Mouse (Mus musculus) embryonic facial prominence, embryonic 12.5 days (tissue): ENCODE data around the gene 1700028K03Rik. TPM values are rescaled to one million over a fixed set of nuclear protein-coding genes. Genes with fewer than 3 reads are reported as not detected.
A peak's percentile ranks its signal among the peaks of the same experiment; 100 is the strongest.

Experiments
- ATAC-seq: fragments of 200-750 bp; cut with Nextera tagmentation; 2 replicates; pipeline ENCODE4 v1.8.0; 2017; ENCODE audit not compliant: insufficient number of reproducible peaks, insufficient read depth, low FRiP score, low TSS enrichment
- H3K27ac ChIP-seq: fragments of 300-500 bp; sonication (generic); 2 replicates; pipeline ENCODE4 v1.5.1; 2016; ENCODE audit warnings: mild to moderate bottlenecking
- H3K27me3 ChIP-seq: fragments of 300-500 bp; sonication (generic); 2 replicates; pipeline ENCODE4 v1.6.1; 2016; ENCODE audit warnings: mild to moderate bottlenecking, moderate library complexity
- H3K36me3 ChIP-seq: fragments of 300-500 bp; sonication (generic); 2 replicates; pipeline ENCODE4 v1.6.1; 2016; ENCODE audit warnings: mild to moderate bottlenecking
- H3K4me1 ChIP-seq: fragments of 300-500 bp; sonication (generic); 2 replicates; pipeline ENCODE4 v1.6.1; 2016
- H3K4me2 ChIP-seq: fragments of 300-500 bp; sonication (generic); replicated peaks from 2 replicates; pipeline ENCODE4 v1.6.1; 2016; ENCODE audit warnings: mild to moderate bottlenecking, moderate library complexity
- H3K4me3 ChIP-seq: fragments of 300-500 bp; sonication (generic); 2 replicates; pipeline ENCODE4 v1.5.1; 2016; ENCODE audit warnings: mild to moderate bottlenecking
- H3K9ac ChIP-seq: fragments of 300-500 bp; sonication (generic); 2 replicates; pipeline ENCODE4 v1.6.1; 2016; ENCODE audit warnings: mild to moderate bottlenecking, moderate library complexity
- H3K9me3 ChIP-seq: fragments of 300-500 bp; sonication (generic); 2 replicates; pipeline ENCODE4 v1.6.1; 2016; ENCODE audit warnings: mild to moderate bottlenecking, moderate library complexity
- WGBS: fragments of 180-500 bp; shearing (Covaris S2); methylation state at CpG from one replicate; pipeline ENCODE4 v1.1.7; 2016; 5-methylcytosine and 5-hydroxymethylcytosine counted together
- polyA plus RNA-seq: library from polyadenylated mRNA; unstranded; fragments of >200 nt; fragmentation: Nextera tagmentation; extraction: Ambion mirVana; gene quantifications from 2 replicates; pipeline ENCODE4 v1.2.1, GENCODE M21; 2016

The 1700028K03Rik gene
- polyA plus RNA-seq, 1 experiment from 2014 or later, result 0.08 TPM

GRCm38 (mm10) chr5:107510503-107510902 is 24.0 kb upstream of the 1700028K03Rik start:
- no peaks in the 10 kb centered on the region for H3K9me3 ChIP-seq
- 86% methylated on average over 10 of the region's 10 CpGs for whole genome bisulfite sequencing

GRCm38 (mm10) chr5:107511326-107511725 is 23.2 kb upstream of the 1700028K03Rik start:
- Histone ChIP-seq H3K36me3 (0 out of 2 replicates have a peak, but pooled peaks cover 7% of the 10 kb centered on the region), H3K27ac (no peak overlapping the region), H3K4me3 (no peak overlapping the region), H3K27me3 (no peaks in the 10 kb centered on the region), H3K9ac (no peak overlapping the region), H3K4me1 (no peaks in the 10 kb centered on the region), H3K9me3 (no peaks in the 10 kb centered on the region), H3K4me2 (no peak overlapping the region)
- 60% methylated on average over 2 of the region's 2 CpGs for WGBS
- no peak for ATAC-seq

More at GRCm38 (mm10) chr5:107510503-107510902, 24.0 kb upstream of the 1700028K03Rik start:
- Histone ChIP-seq H3K4me2 (no peak overlapping the region), H3K36me3 (0 out of 2 replicates have a peak, but pooled peaks cover 7% of the 10 kb centered on the region), H3K27ac (no peak overlapping the region), H3K9ac (no peak overlapping the region), H3K27me3 (no peaks in the 10 kb centered on the region), H3K4me3 (no peak overlapping the region), H3K4me1 (no peaks in the 10 kb centered on the region)
- no peak for ATAC-seq

- Histone ChIP-seq H3K27me3 (no peaks in the 10 kb centered on the region), H3K9ac (no peak overlapping the region), H3K9me3 (no peaks in the 10 kb centered on the region), H3K4me1 (no peaks in the 10 kb centered on the region), H3K36me3 (no peaks in the 10 kb centered on the region), H3K4me2 (no peak overlapping the region), H3K4me3 (no peak overlapping the region), H3K27ac (no peak overlapping the region)
- WGBS, result 47% methylated on average over 7 of the region's 7 CpGs
- ATAC-seq, result 0 out of 2 replicates have a peak, but pooled peaks have one; percentile 52
Observed at GRCm38 (mm10) chr5:107513583-107513982, 20.9 kb upstream of the 1700028K03Rik start.

- H3K4me3 ChIP-seq, result no peak overlapping the region
- no peak overlapping the region for H3K9ac ChIP-seq
- WGBS, result 88% methylated on average over 3 of the region's 3 CpGs
- no peaks in the 10 kb centered on the region for H3K27me3 ChIP-seq
- no peak for ATAC-seq
- no peak overlapping the region for H3K4me2 ChIP-seq
- H3K27ac ChIP-seq, result no peak overlapping the region
- no peaks in the 10 kb centered on the region for H3K9me3 ChIP-seq
- H3K4me1 ChIP-seq, result no peaks in the 10 kb centered on the region
- H3K36me3 ChIP-seq, result no peaks in the 10 kb centered on the region
Observed at GRCm38 (mm10) chr5:107515453-107515852, 19.1 kb upstream of the 1700028K03Rik start.

- no peaks in the 10 kb centered on the region for H3K4me1 ChIP-seq
- no peak overlapping the region for H3K4me2 ChIP-seq
- H3K9ac ChIP-seq, result no peak overlapping the region
- ATAC-seq, result no peak
- no peaks in the 10 kb centered on the region for H3K27me3 ChIP-seq
- H3K4me3 ChIP-seq, result no peak overlapping the region
- H3K36me3 ChIP-seq, result no peaks in the 10 kb centered on the region
- H3K9me3 ChIP-seq, result no peaks in the 10 kb centered on the region
- 92% methylated on average over 1 of the region's 1 CpGs for WGBS
- no peak overlapping the region for H3K27ac ChIP-seq
Observed at GRCm38 (mm10) chr5:107516087-107516486, 18.4 kb upstream of the 1700028K03Rik start.

- no peaks in the 10 kb centered on the region for H3K4me1 ChIP-seq
- no peak overlapping the region for H3K9ac ChIP-seq
- H3K27ac ChIP-seq, result no peak overlapping the region
- ATAC-seq, result no peak
- no peaks in the 10 kb centered on the region for H3K9me3 ChIP-seq
- H3K4me2 ChIP-seq, result no peak overlapping the region
- H3K27me3 ChIP-seq, result no peaks in the 10 kb centered on the region
- H3K36me3 ChIP-seq, result no peaks in the 10 kb centered on the region
- 95% methylated on average over 4 of the region's 4 CpGs for WGBS
- no peak overlapping the region for H3K4me3 ChIP-seq
Observed at GRCm38 (mm10) chr5:107518602-107519001, 15.9 kb upstream of the 1700028K03Rik start.

- no peak overlapping the region for H3K9ac ChIP-seq
- H3K36me3 ChIP-seq, result no peaks in the 10 kb centered on the region
- no peak overlapping the region for H3K4me2 ChIP-seq
- no peaks in the 10 kb centered on the region for H3K27me3 ChIP-seq
- no peaks in the 10 kb centered on the region for H3K9me3 ChIP-seq
- no peak overlapping the region for H3K27ac ChIP-seq
- no peaks in the 10 kb centered on the region for H3K4me1 ChIP-seq
- ATAC-seq, result no peak
- H3K4me3 ChIP-seq, result no peak overlapping the region
- WGBS, result 88% methylated on average over 6 of the region's 6 CpGs
Observed at GRCm38 (mm10) chr5:107521386-107521785, 13.1 kb upstream of the 1700028K03Rik start.

GRCm38 (mm10) chr5:107521897-107522296 is 12.6 kb upstream of the 1700028K03Rik start:
- no peak overlapping the region for H3K9ac ChIP-seq
- WGBS, result 79% methylated on average over 7 of the region's 7 CpGs
- ATAC-seq, result no peak

GRCm38 (mm10) chr5:107524281-107524680 is 10.2 kb upstream of the 1700028K03Rik start:
- Histone ChIP-seq H3K9me3 (no peaks in the 10 kb centered on the region), H3K4me2 (no peak overlapping the region), H3K27ac (no peak overlapping the region), H3K9ac (no peak overlapping the region), H3K36me3 (no peaks in the 10 kb centered on the region), H3K27me3 (no peaks in the 10 kb centered on the region), H3K4me1 (no peaks in the 10 kb centered on the region), H3K4me3 (no peak overlapping the region)
- ATAC-seq, result no peak
- WGBS, result 77% methylated on average over 10 of the region's 10 CpGs

More at GRCm38 (mm10) chr5:107521897-107522296, 12.6 kb upstream of the 1700028K03Rik start:
- Histone ChIP-seq H3K9me3 (no peaks in the 10 kb centered on the region), H3K4me1 (no peaks in the 10 kb centered on the region), H3K27ac (no peak overlapping the region), H3K4me3 (no peak overlapping the region), H3K27me3 (no peaks in the 10 kb centered on the region), H3K36me3 (no peaks in the 10 kb centered on the region), H3K4me2 (no peak overlapping the region)

- Histone ChIP-seq H3K9me3 (no peaks in the 10 kb centered on the region), H3K4me3 (no peak overlapping the region), H3K4me2 (no peak overlapping the region), H3K4me1 (no peaks in the 10 kb centered on the region), H3K27ac (no peak overlapping the region), H3K9ac (no peak overlapping the region), H3K36me3 (no peaks in the 10 kb centered on the region), H3K27me3 (no peaks in the 10 kb centered on the region)
- ATAC-seq, result no peak
- 88% methylated on average over 3 of the region's 3 CpGs for WGBS
Observed at GRCm38 (mm10) chr5:107528856-107529255, 5.7 kb upstream of the 1700028K03Rik start.

GRCm38 (mm10) chr5:107533590-107533989 is 919 bp upstream of the 1700028K03Rik start:
- no peak overlapping the region for H3K9ac ChIP-seq

GRCm38 (mm10) chr5:107541696-107542095 is 7.2 kb downstream of the 1700028K03Rik start:
- H3K9me3 ChIP-seq, result no peaks in the 10 kb centered on the region
- H3K4me2 ChIP-seq, result no peak overlapping the region
- no peak overlapping the region for H3K9ac ChIP-seq
- 25% methylated on average over 7 of the region's 7 CpGs for WGBS
- no peak overlapping the region for H3K27ac ChIP-seq
- H3K27me3 ChIP-seq, result no peaks in the 10 kb centered on the region
- ATAC-seq, result no peak
- no peaks in the 10 kb centered on the region for H3K36me3 ChIP-seq
- H3K4me3 ChIP-seq, result no peak overlapping the region
- peaks cover 4% of the 10 kb centered on the region; the same call in 1 of the 2 replicates for H3K4me1 ChIP-seq

More at GRCm38 (mm10) chr5:107533590-107533989, 919 bp upstream of the 1700028K03Rik start:
- Histone ChIP-seq H3K4me2 (no peak overlapping the region), H3K27ac (no peak overlapping the region), H3K9me3 (no peaks in the 10 kb centered on the region), H3K36me3 (no peaks in the 10 kb centered on the region), H3K27me3 (no peaks in the 10 kb centered on the region), H3K4me3 (no peak overlapping the region), H3K4me1 (no peaks in the 10 kb centered on the region)
- WGBS, result 64% methylated on average over 2 of the region's 2 CpGs
- no peak for ATAC-seq
